Mouse (Mus musculus) frontal cortex, adult (tissue): ENCODE results near the gene Uqcc2.

Experiments
- ATAC-seq: cut with Nextera tagmentation; 2 replicates; pipeline ENCODE4 v1.9.2; 2017; ENCODE audit warnings: mild to moderate bottlenecking, moderate library complexity, mixed read lengths; ENCODE audit not compliant: low TSS enrichment

Gene Uqcc2

DNA sequence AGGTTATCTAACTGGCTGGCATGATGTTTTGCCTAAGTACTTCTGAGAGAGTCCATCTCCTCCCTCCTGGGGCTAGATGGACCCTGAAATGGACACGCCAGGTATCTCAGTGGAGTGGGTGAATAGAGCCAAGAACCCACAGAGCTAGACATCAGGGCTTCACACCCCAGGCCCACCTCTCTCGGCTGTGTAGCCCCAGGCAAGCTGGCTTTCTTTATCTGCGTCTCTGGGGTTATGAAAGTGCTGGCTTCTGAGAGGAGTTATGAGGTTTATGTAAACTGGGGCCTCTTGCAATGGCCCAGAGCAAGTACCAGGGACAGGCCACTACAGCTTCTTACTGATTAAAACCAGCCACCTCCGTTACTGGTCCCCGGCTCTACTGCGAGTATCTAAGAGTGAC, 21.2 kb upstream of the Uqcc2 start:
- no peak for ATAC-seq

DNA sequence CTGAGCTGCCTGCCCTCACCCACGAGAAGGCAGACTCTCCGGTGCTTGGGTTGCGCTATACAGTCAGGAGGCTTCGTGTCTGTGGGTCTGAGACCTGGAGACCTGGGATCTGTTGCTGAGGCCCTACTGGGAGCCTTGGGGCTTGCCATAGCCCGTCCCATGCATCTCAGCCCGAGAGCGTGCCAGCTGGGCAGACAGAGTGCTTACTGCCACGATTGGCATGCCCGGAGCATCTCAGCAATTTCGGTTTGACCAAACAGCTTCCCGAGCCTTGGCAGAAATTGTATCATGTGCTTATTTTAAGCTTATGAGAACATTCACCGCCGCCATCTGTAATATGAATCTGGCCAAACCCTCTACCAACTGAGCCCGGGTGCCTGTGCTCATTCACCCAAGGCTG, 20.5 kb upstream of the Uqcc2 start:
- ATAC-seq, result peak; percentile 60

DNA sequence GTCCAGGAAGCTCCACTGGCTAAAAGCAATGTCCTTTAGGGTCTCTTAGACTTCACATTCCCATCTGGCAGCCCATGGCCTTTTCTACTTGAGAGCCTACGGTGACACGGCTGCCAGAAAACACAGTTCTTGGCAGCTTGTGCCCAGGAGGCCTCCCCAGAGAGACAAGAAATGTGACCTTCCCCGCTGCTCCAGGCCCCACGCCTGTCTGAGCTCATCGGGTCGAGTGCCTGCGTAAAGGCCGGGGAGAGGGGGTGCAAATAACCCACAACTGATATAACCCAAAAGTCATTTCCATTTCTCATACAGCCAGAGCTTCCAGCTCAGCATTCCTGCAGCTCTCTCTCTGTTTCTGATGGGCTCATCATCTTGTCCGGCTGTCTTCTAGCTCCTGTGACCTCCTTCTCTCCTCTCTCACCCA, 20.1 kb upstream of the Uqcc2 start:
- no peak for ATAC-seq

DNA sequence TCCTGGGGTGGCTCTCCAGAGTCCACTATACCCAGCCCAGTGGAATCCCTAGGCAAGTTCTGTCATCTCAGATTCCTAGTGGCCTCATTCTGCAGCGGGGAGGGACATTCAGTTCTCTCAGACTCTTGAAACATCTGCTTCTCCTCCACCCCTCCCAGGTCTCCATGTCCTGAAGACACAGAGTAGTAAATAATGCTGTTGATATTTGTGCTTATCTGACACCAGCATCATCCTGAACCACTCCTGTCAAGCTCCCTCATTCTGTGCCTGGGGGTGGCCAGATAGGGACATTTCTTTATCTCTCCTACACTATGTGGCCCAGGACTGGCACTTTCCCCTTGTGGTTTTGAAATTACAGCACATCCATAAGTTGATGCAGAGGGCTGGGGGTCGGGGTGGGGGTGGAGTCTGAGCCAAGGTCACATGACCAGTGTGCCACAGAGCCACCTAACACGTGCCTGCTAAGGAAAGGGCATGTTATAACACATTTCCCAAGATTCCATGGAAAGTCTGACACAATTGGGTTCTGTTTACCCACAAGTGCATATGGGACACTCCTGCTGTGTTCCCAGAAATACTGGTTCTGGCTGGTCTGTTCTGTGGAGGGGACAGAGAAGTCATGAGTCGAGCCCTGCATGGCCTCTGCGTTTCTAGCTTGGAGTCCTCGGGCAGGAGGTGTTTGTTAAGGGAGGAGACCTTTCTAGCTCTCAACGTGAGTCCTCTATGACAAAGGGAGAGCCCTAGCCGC, 19.4 kb upstream of the Uqcc2 start:
- ATAC-seq, result no peak

DNA sequence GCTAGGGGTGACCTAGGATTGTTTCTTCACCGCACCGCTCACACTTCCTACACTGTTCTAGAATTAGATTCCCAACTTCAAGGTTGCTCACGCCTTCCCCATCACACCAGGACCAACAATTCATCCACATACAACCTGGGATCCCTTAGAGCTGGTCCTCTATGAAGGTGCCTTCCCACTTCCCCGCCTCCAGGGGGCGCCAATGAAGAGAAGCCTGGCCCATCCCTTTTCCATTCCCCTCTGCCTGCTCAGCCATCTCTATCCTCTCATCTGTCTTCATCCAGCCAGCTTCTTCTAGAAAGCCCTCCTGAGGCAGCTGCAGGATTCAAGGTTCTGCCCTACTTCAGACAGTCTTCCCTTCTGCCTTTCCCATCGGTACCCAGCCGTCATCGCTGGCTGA, 17.7 kb upstream of the Uqcc2 start:
- no peak for ATAC-seq

DNA sequence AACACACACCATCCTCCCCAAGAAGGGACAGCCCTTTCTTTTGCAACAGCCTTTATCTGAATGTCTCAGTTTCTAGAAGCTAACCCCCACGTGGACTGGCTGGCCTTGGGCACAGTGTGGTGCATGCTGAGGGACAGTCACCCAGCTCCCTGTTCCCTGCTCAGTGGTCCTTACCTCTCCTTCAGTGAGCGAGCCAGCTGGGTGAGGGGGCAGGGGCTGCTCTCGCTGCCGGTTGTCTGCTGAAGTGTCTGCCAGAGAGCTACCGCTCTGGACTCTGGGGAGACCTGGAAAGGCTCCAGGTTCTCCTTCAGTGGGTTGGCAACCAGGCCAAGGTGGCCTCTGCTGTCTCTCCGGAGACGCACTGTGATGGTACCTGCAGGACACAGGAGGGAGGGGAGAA, 17.2 kb upstream of the Uqcc2 start:
- no peak for ATAC-seq

DNA sequence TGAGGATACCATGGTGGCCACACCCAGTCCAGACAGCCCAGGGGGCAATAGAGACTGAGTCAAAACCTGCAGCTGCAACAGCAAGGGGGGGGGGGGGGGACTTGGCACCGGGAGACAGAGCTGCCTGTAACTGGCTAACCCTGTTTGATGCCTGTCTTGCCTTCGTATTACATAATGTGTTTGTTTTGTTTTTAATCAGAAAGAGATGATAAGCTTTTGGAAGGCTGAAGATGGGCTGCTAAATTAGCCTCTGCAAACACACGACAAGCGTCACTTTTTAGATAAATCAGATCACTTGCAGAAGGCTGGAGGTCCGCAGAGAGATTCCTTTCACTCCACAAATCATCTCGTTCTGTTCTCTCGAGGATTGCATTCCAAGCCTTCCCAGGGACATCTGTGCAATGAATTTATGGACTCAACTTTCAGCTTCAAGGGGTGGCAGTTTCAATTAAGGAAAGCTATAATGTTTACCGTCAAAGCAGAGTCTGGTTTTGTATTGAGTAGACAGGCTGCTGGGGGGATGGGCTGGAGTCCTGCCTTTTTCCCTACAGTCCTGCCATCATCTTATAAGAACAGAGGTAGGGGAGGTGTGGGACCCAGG, 12.7 kb upstream of the Uqcc2 start:
- ATAC-seq, result no peak

DNA sequence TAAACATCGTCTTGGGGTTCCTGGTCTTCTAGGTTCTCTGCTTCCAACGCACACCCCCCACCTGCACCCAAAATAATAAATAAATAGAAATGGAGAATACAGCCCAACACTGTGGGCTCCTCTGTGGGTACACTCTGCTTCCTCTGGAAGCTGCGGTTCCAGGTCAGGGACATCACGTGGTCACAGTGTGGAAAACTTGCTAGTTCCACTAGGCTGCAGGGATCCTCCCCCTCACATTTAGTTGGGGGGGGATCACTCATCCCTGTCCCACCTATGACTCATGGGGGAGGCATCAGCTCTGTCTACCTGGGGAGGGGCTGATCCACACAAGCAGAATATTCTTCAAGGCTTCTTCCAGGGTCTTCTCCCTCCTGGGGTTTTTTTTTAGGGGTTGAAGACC, 10.4 kb upstream of the Uqcc2 start:
- no peak for ATAC-seq

DNA sequence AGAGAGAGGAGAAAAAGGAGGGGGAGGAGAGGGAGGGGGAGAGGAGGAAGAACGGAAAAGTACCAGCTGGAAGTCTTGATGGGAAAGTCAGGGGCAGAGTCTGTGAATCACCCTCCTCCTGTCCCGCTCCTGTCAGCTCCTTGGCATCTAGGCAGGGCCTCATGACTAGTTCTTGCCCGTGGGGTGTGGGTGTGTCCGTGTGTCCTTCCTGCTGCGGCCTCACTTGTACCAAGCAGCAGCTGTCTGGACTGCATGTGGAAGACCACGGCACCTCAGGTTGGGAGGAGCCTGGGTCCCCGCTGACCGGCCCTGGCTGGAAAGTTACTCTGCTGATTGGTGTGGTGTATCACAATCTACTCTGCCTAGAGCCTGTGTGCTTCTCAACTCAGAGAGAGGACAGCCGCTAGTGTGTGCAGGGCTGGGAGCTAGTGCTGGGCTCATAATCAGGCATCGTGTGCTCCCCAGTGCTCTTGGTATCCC, 8.3 kb upstream of the Uqcc2 start:
- peak; percentile 66; the same call in 1 of the 2 replicates for ATAC-seq

DNA sequence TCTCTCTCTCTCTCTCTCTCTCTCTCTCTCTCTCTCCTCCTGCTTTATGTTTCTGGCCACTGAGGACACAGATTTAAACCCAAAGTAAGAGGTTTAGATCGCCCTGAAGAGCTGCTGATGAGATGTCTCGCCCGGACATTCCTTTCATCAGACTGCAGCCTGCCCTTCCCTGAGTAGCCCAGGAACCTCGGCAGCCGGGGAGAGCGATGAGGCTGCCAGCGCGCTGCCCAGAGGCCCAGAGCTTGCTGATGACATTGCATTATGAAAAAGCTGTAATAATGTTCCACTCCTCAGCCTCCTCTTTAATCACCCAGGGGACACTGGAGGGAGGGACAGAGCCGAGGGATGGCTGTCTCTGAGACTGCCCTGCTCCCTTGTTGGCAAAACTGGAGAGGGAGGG, 6.5 kb upstream of the Uqcc2 start:
- ATAC-seq, result no peak

DNA sequence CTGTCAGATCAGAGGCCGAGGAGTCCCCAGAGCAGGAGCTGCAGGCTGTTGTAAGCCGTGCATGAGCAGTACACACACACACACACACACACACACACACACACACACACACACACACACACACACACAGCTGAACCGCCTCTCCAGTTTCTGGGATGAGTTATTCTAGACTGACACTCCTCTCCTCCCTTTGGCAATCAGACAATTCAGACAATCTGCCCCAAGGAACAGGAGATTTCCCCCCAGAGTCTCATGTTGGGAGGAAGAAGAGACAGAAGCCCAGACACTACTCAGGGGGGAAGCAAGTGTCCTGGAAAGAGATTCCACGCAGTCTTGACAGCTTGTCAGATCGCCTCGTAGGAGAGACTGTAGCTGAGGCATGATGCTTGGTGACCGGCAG, 5.6 kb upstream of the Uqcc2 start:
- ATAC-seq, result no peak

DNA sequence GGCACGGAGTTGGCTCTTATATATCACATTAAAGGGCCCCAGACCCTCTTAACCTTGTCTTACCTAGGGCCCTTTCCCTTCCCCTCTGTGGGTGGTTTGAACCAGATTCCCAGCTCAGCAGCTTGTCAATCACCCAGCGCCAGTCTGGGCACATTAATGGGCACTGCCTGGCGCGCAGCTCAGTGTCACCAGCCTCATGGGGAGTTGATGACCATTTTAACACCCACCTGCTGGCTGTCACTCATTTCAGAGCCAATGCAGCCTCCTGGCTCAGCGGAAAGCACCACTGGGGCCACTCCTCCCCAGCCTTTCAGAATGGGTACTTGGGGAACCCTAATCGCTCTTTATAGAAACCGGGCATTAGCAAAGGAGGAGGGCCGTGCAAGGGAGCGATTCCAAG, 4.7 kb upstream of the Uqcc2 start:
- ATAC-seq, result no peak

DNA sequence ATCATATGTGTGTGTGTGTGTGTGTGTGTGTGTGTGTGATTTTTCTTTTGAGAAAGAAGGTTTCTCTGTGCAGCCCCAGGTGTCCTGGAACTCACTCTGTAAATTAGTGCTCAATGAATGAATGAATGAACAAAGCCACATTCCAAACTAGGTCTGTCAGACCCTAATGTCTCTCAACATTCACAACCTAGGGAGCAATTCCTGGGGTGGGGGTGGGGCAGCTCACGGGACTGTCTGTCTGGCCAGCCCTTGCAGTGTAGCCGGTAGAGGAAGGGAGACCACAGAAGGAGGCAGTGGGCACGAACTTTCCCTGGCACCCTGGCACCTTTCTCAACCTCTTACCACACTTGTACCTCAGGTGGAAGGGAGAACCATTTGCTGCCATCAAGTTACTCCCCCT, 999 bp upstream of the Uqcc2 start:
- no peak for ATAC-seq

DNA sequence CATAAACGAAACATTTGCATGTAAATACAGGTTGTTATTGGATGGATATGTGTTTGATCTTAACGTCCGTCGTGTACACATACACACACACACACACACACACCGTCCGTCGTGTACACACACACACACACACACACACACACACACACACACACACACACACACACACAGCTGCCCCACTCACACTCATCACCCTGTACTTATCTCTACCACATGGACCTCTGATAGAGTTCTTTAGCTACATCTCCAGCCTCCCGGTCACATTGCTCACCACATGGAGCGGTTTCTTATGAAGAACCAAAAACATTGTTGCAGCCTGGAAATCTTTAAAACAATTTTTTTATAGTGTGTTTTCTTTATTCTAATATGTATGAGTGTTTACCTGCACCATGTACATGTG, 471 bp upstream of the Uqcc2 start:
- ATAC-seq, result no peak

DNA sequence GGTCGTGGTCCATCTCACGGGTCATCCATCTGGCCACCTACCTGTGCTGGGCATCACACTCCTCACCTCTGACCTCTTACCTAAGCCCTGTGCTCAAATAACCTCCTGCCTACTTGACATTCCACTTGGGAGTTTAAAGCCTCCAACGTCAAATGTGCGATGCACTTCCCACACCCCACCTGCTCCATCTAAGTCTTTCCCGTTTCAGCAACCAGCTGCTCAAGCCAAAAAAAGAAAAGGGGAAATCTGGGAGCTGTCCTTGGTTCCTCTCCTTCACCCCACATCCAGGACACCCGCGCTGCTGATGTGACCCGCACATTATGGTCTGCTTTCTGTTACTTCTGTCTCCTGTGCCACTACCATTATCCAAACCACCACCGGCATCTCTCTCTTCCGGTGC, 1.5 kb downstream of the Uqcc2 start:
- peak; percentile 2; the same call in 1 of the 2 replicates for ATAC-seq

DNA sequence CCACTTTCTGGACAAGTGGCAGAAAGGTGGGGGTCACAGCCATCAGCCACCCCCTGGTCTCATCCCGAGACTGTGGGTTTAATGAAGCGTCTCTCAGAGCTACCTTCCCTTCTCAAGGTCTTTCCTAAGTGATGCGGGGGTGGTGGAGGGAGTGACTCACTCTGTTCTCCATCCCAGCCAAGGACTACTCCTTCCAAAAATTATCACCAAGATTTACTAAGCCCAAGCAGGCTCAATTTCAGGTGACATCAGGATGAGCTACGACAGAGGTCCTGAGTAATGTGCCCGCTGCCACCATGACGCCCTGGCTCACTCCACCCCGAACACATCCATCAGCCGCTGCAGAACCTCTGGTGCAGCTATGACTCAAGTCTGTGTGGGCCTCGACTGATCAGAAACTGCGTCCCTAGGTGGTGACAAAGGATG, 2.5 kb downstream of the Uqcc2 start:
- ATAC-seq, result peak; percentile 36; the same call in 1 of the 2 replicates

DNA sequence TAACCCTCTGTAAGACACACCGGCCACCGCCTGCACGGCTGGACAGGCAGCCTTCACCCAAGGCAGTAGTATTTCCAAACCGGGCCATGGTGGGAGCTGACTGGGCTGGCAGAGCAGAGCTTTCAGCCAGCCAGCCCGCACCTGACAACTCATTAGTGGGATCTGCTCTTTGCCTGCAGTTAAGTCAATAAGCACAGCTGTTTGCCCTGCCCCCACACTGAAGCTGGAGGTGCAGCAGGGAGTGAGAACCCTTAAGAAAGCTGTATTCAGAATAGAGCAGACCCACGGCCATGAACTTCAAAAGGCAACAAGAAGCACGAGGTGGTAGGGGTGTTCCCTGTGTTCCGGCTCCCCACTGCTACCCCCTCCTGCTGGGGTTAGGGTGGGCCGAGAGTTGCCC, 3.5 kb downstream of the Uqcc2 start:
- ATAC-seq, result no peak

DNA sequence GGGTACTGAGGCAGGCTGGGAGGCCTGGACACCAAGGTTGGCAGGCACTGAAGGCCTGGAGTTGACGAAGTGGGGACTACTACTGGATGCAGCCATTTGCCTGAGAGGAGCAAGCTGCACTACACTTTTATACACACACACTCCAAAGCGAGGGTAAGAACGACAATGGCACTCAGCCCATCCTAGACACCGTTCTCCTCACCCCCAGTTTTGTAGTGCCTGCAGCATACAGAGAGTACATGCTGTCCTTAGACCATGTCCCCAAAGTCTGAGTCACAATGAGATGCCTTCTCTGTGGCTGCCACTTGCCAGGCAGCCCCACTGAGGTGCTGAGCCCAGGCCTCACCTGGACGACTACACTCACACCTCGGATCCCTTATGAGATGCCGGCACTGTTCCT, 3.9 kb downstream of the Uqcc2 start:
- peak; percentile 2; the same call in 1 of the 2 replicates for ATAC-seq

DNA sequence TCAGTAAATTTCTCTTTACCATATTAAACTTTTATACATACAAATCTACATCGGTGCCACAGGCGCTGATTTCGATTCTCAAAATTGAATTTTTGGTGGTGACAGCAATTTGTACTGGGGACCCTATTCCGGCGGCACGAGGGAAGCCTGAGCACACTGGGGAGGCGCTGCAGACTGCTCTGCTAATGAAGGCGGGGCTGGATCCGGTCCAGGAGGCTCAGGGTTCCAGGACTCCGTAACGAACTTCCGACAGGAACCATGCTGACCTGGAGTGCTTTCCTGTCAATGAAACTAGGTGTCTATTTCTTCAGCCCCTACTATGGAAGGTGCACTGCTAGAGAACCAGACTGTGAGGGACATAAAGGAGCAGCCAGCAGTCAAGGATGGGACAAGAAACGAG, 4.4 kb downstream of the Uqcc2 start:
- ATAC-seq, result no peak

DNA sequence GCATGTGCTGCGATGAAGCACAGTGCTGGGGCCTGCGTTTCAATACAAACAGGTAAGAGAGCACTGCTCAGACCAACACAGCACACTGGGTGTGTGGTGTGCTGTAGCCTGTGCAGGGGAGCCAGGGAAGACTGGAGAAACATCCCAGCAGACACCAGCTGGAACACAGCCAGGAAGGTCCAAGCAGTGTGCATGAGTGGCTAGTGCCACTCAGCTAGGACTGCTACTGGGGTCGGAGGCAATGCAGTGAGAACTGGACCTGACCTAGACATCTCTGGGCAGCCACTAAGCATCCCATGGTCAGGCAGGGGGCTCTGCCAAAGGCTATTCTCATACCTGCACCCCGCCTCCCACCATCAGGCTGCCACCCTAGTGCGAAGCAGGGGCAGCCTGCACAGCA, 5.5 kb downstream of the Uqcc2 start:
- ATAC-seq, result no peak

DNA sequence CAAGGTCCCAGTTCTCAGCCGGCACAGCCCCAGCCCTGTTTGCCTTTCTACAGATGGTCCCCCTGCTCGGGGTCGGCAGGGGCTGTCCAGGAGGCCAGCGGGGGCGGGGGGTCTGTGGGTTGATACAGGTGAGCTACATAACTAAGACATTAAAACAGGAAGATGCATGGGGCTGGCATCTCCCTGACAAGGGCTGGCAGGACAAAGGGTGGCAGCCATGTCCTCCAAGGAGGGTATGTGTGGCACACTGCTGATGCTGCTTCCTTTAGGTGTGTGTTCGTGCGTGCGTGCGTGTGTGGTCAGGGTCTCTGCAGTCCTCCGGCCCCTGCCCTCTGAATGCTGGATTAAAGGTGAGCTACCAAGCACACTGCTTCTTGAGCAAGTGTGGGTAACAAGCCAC, 6.7 kb downstream of the Uqcc2 start:
- ATAC-seq, result no peak

DNA sequence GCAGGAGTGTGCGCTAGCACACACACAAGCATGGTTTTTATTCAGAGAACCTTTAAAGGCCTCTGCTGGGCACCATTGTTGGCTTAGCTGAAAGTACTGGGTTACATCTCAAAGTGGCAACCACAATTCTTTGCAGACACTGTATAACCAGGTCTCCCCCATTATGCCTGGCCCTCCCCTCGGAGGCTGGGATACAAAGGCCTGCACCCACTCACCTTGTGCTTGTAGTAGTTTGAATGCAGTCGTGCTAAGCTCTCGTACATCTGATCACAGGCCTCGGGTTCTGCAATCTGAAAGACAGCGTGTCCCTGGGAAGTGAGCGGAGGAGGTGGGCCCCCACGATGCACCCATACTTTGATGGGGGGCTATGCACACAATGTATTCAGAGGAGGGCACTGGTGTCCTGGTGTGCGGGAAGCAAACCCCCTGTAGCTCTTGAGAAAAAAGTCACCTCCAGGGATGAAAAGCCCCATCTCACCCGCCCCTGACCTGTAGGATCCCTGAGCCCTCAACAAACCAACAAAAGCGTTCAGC, 8.0 kb downstream of the Uqcc2 start:
- no peak for ATAC-seq

DNA sequence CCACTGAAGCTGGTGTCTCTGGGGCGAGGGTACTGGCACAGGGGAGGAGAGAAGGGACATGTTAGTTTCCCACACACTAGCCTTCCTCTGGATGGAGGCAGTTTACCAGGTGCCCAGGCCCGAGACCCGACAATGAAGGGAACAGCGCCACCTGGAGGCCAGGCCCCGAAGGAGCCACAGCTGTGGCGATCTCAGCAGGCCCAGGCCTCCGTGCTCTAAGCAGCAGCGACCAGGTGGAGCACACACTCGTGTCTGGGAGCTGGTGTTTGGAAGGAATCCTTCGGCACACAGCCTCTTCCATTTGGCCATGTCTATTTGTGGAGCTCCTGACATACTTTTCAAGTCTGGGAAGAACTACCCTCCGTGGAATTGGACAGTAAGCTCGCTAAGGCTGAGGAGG, 8.5 kb downstream of the Uqcc2 start:
- ATAC-seq, result peak; percentile 72
